Mouse (Mus musculus) lung, adult 2 months (tissue): ENCODE measurements around the gene Snai1.

Experiments used
- CTCF ChIP-seq: fragments of 200-500 bp; IDR thresholded peaks from 2 replicates; pipeline ENCODE4 v1.5.1; 2011; ENCODE audit warnings: mild to moderate bottlenecking, low read length, control low read depth; ENCODE audit not compliant: insufficient read depth
- POLR2A ChIP-seq: fragments of 200-500 bp; IDR thresholded peaks from 2 replicates; pipeline ENCODE4 v1.6.1; 2011; ENCODE audit warnings: low read depth, mild to moderate bottlenecking, control low read depth, low read length, borderline replicate concordance; ENCODE audit errors: extremely low read depth

DNA sequence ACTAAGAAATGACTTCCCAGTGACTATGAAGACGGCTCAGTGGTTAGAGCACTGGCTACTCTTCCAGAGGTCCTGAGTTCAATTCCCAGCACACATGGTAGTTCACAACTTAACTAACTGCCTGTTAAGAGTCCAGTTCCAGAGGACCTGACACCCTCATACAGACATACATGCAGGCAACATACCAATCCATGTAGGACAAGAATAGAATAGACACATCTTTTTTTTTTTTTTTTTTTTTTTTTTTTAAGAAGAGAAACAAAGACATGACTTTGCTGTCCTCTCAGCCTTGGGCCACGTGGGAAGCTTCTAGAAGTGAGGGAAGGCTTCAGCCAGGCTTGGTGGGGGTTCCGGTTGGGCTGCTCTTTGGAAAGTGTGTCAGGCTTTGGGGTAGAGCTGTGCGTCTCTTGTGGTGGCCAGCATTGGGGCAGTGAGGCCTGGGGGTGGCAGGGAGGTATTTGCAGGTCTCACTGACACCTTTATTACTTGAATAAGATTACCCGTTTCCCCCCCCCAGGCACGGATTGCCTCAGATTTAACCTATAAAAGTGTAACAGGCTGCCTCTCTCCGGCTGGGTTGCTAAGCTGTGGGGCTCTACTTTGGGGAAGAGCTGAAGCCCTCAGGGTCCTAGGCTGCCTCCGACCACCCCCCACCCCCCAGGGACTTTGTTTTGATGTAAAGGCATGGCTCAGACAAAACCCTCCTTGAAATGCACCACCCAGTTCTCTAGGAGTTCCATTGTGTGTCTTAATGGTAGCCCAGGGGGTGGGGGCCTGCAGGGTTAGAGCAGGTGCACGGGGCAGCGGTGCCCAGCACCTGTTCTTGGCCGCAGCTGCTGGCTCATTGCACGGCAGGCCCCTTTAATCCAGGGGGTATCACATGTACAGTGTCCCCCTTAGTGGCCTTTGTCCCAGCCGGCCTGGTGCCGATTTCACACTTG, 1.8 kb downstream of the Snai1 start:
- TF ChIP-seq CTCF (no peak), POLR2A (no peak)
